Comparison of ENCODE assay signal across 7 mouse cellular contexts in genomic region chr4:155869317-155870033, GRCm38 (mm10). TPM values are rescaled to one million over a fixed set of nuclear protein-coding genes. Genes with fewer than 3 reads are reported as not detected.
DNase-seq lines count a peak whose midpoint lies in the region; ATAC-seq lines count a peak whose summit lies in the region.

Gene Cptp, minus strand, starts transcription at chr4:155869440.
Gene Ints11, plus strand, starts transcription at chr4:155869546.

- peak within 1 kb of the TSS; percentile 68 for H3K4me2 ChIP-seq in embryonic facial prominence, embryonic 11.5 days (ENCODE audit: low read depth, low read length)
- peak within 1 kb of the TSS; percentile 96 for H3K4me2 ChIP-seq in limb, embryonic 11.5 days (ENCODE audit: low read depth, severe bottlenecking)
- H3K4me2 ChIP-seq in midbrain, embryonic 14.5 days (ENCODE audit: low read length) = peak within 1 kb of the TSS; percentile 97

- H3K36me3 ChIP-seq in embryonic facial prominence, embryonic 11.5 days (replicated peaks; ENCODE audit: control insufficient read depth, insufficient read depth, low read depth, low read length) = no peaks in the 10 kb centered on the region; the same call in 1 of the 2 replicates
- peaks cover 8% of the 10 kb centered on the region for H3K36me3 ChIP-seq in limb, embryonic 11.5 days (ENCODE audit: control insufficient read depth, insufficient read depth, low read length)
- H3K36me3 ChIP-seq in midbrain, embryonic 14.5 days (ENCODE audit: control insufficient read depth, insufficient read depth, low read length) = peaks cover 39% of the 10 kb centered on the region

- no peaks in the 10 kb centered on the region for H3K9me3 ChIP-seq in embryonic facial prominence, embryonic 11.5 days (replicated peaks; ENCODE audit: control insufficient read depth, low read length)
- no peaks in the 10 kb centered on the region for H3K9me3 ChIP-seq in limb, embryonic 11.5 days (ENCODE audit: control insufficient read depth, low read length)
- no peaks in the 10 kb centered on the region for H3K9me3 ChIP-seq in midbrain, embryonic 14.5 days (ENCODE audit: control insufficient read depth, low read length)

- ATAC-seq in embryonic facial prominence, embryonic 11.5 days (replicated peaks; ENCODE audit: insufficient number of reproducible peaks, low FRiP score, low TSS enrichment, low read depth) = peak; percentile 94
- ATAC-seq in limb, embryonic 11.5 days (ENCODE audit: insufficient number of reproducible peaks, low FRiP score, low TSS enrichment, low read depth) = peak; percentile 96
- peak; percentile 95 for ATAC-seq in midbrain, embryonic 14.5 days (ENCODE audit: low FRiP score, low TSS enrichment)

- under 1% methylated on average over 63 of the region's 63 CpGs for WGBS in embryonic facial prominence, embryonic 11.5 days
- WGBS in limb, embryonic 11.5 days = under 1% methylated on average over 63 of the region's 63 CpGs
- under 1% methylated on average over 63 of the region's 63 CpGs for WGBS in midbrain, embryonic 14.5 days

- no peak within 1 kb of the TSS for H3K27ac ChIP-seq in embryonic facial prominence, embryonic 11.5 days (replicated peaks; ENCODE audit: low read depth, low read length)
- H3K27ac ChIP-seq in limb, embryonic 11.5 days (replicated peaks; ENCODE audit: low read depth, low read length) = no peak within 1 kb of the TSS; the same call in 1 of the 2 replicates
- peak within 1 kb of the TSS; percentile 79 for H3K27ac ChIP-seq in midbrain, embryonic 14.5 days (replicated peaks; ENCODE audit: low read depth, low read length)

- peak; percentile 99 for DNase-seq in adrenal gland, postnatal 14 days
- peak; percentile 96 for DNase-seq in embryonic facial prominence, embryonic 11.5 days (ENCODE audit: low spot score)
- peak; percentile 100 for DNase-seq in heart, adult 11 months
- DNase-seq in kidney, adult 18-20 months = peak; percentile 96
- DNase-seq in limb, embryonic 11.5 days (ENCODE audit: low spot score) = peak; percentile 96
- DNase-seq in midbrain, embryonic 14.5 days = peak; percentile 97
- peak; percentile 93 to 94 for DNase-seq in spleen, adult 18-20 months

- no peaks in the 10 kb centered on the region for H3K4me1 ChIP-seq in embryonic facial prominence, embryonic 11.5 days (ENCODE audit: control insufficient read depth, insufficient read depth, low read length)
- H3K4me1 ChIP-seq in limb, embryonic 11.5 days (ENCODE audit: control insufficient read depth, insufficient read depth, low read length) = peaks cover 6% of the 10 kb centered on the region
- peaks cover 12% of the 10 kb centered on the region for H3K4me1 ChIP-seq in midbrain, embryonic 14.5 days (ENCODE audit: control insufficient read depth, insufficient read depth, low read length)

- H3K27me3 ChIP-seq in embryonic facial prominence, embryonic 11.5 days (ENCODE audit: control insufficient read depth, insufficient read depth, low read length) = no peaks in the 10 kb centered on the region
- no peaks in the 10 kb centered on the region for H3K27me3 ChIP-seq in limb, embryonic 11.5 days (ENCODE audit: control insufficient read depth, insufficient read depth, low read length)
- H3K27me3 ChIP-seq in midbrain, embryonic 14.5 days (ENCODE audit: control insufficient read depth, insufficient read depth, low read length) = no peaks in the 10 kb centered on the region

- peak within 1 kb of the TSS; percentile 86 for H3K4me3 ChIP-seq in embryonic facial prominence, embryonic 11.5 days (ENCODE audit: low read depth, low read length)
- H3K4me3 ChIP-seq in limb, embryonic 11.5 days (ENCODE audit: low read depth, low read length) = peak within 1 kb of the TSS; percentile 77
- H3K4me3 ChIP-seq in midbrain, embryonic 14.5 days (replicated peaks; ENCODE audit: low read depth, low read length) = peak within 1 kb of the TSS; percentile 78

- peak within 1 kb of the TSS; percentile 87 for H3K9ac ChIP-seq in embryonic facial prominence, embryonic 11.5 days (replicated peaks; ENCODE audit: low read length)
- peak within 1 kb of the TSS; percentile 75 for H3K9ac ChIP-seq in limb, embryonic 11.5 days (ENCODE audit: low read length)
- H3K9ac ChIP-seq in midbrain, embryonic 14.5 days (replicated peaks; ENCODE audit: low read length) = peak within 1 kb of the TSS; percentile 76

RNA-seq across cellular contexts. Expression of gene Cptp, which starts in this region (rescaled TPM):
- 18.4 and 21.6 TPM in 2 replicates for total RNA-seq in adrenal gland, postnatal 14 days (2021)
- 18.3 and 21.1 TPM in 2 replicates for polyA plus RNA-seq in embryonic facial prominence, embryonic 11.5 days (2014; fragmentation: Nextera tagmentation; extraction: Ambion mirVana)
- 19.2 and 20.4 TPM in 2 replicates for polyA plus RNA-seq in limb, embryonic 11.5 days (2014; fragmentation: Nextera tagmentation; extraction: Ambion mirVana)
- 24.6 and 31.2 TPM in 2 replicates for polyA plus RNA-seq in midbrain, embryonic 14.5 days (2014; fragmentation: Nextera tagmentation; extraction: Ambion mirVana)

RNA-seq across cellular contexts. Expression of gene Ints11, which starts in this region (rescaled TPM):
- 26.4 and 32.5 TPM in 2 replicates for total RNA-seq in adrenal gland, postnatal 14 days (2021)
- 92.8 and 93.0 TPM in 2 replicates for polyA plus RNA-seq in embryonic facial prominence, embryonic 11.5 days (2014; fragmentation: Nextera tagmentation; extraction: Ambion mirVana)
- polyA plus RNA-seq in limb, embryonic 11.5 days (2014; fragmentation: Nextera tagmentation; extraction: Ambion mirVana) = 89.4 and 91.1 TPM in 2 replicates
- 78.2 and 83.2 TPM in 2 replicates for polyA plus RNA-seq in midbrain, embryonic 14.5 days (2014; fragmentation: Nextera tagmentation; extraction: Ambion mirVana)
